Mouse (Mus musculus): ENCODE results near the gene Dcaf12l1. TPM values are rescaled to one million over a fixed set of nuclear protein-coding genes. Genes with fewer than 3 reads are reported as not detected.
"Not testable (repeated sequence)": the region's sequence is repeated elsewhere in the genome, so short reads cannot be mapped to it uniquely, and the experiment has no call there.

The Dcaf12l1 gene
- polyA plus RNA-seq (2012; ENCODE audit: insufficient read depth, insufficient read length, low replicate concordance, missing spikeins), result not detected in 2 replicates

DNA sequence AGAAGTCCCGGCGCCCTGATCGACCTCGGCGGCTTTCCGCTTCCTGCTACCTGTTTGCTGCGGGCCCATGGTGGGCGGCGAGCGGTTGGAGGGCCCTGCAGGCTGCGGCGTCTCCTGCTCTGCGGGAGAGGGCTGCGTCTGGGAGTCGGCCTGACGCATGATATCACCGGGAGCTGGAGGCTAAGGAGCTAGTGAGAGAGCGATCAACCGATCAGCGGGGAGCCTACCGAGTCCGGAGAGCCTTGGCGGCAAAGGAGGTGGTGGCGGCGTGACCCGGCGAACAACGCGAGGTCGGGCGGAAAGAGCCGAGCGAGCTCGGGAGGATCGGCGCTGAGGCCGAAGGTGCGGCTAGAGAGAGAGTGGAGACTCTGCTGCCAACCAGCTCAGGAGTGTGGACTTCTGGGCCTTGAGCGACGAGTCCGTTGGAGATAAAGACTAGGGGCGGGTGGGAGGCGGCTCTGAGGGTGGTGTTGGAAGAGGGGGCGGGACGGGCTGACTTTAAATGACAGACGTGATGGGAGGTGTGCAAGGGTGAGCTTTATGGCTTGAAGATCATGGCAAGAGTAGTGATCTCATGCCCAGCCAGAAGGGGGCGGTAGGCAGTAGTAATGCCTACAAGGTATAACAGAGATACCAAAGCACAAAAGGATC is at the start of gene Dcaf12l1:
Gene Dcaf12l1, minus strand, starts transcription at position 437 of the 651 bp plus-strand sequence.
- 17% methylated on average over 47 of the region's 47 CpGs for WGBS
- H3K27ac ChIP-seq (ENCODE audit: insufficient read depth, low read depth, low read length), result no peak within 1 kb of the TSS
- H3K4me1 ChIP-seq (ENCODE audit: control insufficient read depth, insufficient read depth, low read length), result 0 out of 2 replicates have a peak, but pooled peaks cover 11% of the 10 kb centered on the region

DNA sequence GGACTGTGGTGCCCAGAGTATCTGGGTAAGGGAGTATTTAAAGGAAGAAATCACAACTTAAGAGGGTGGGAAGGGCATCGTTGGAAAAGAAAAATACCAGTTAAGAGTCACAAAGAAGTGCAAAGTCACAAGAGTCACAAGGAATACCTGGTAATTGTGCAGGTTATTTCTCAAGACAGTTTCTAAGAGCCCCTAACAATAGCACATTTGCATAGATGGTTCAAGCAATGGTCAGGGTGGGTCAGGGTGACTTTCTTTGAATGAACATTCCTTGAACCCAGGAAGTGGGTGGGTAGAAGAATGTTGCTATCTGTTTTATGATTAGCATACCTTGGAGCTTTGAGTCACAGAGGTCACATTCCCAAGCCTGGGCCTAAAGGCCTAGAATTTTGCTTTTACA is 19.4 kb upstream of the Dcaf12l1 start:
- H3K4me1 ChIP-seq (ENCODE audit: control insufficient read depth, insufficient read depth, low read length); H3K4me3 ChIP-seq (ENCODE audit: insufficient read depth, low read depth, low read length); H3K27ac ChIP-seq (ENCODE audit: insufficient read depth, low read depth, low read length): not testable (repeated sequence)
- 72% methylated on average over 1 of the region's 1 CpGs for WGBS

More for the DNA sequence above, at the start of gene Dcaf12l1:
- H3K4me3 ChIP-seq (ENCODE audit: insufficient read depth, low read depth, low read length), result peak within 1 kb of the TSS; percentile 56
- TF ChIP-seq POLR2A (IDR thresholded peaks at IDR 0.05; ENCODE audit: insufficient read depth, low read depth, low read length) (no peak), CTCF (IDR thresholded peaks at IDR 0.05; ENCODE audit: insufficient read depth, low read depth, low read length) (no peak)

DNA sequence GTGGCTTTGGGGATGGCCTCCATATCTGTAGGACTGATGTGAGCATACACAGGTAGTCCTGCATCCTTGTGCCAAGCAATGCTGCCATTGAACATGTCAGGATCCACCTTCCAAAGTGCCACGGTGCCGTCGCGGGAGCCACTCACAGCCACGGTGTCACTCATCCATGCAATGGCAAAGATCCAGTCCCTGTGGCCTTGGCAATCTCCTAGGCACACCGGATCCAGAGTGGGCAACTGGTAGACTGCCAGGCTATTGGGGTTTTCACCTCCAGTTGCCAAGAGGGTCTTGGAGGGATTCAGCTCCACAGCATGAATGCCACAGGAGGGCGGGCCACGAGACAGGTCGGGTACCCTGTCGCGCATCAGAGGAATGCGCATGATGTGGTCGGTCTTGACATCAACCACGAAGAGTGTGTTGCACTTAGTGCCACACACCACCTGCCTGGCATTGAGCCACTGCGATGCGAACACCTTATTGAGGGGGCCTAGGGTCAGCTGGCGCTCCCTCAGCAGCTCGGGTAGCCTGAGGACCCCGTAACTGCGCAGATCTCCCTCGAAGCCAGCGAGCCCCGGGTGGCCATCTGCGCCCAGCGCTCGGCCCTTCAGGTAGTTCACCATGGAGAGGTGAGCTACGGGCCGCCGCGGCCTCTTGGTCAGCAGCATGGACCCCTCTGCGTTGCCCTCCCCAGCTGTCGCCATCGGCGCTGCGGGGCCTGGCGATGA is 799 bp downstream of the Dcaf12l1 start:
- H3K4me1 ChIP-seq (ENCODE audit: control insufficient read depth, insufficient read depth, low read length), result 0 out of 2 replicates have a peak, but pooled peaks cover 11% of the 10 kb centered on the region
- peak overlapping the region; percentile 56 for H3K4me3 ChIP-seq (ENCODE audit: insufficient read depth, low read depth, low read length)
- no peak for TF ChIP-seq CTCF (IDR thresholded peaks at IDR 0.05; ENCODE audit: insufficient read depth, low read depth, low read length)
- TF ChIP-seq POLR2A (IDR thresholded peaks at IDR 0.05; ENCODE audit: insufficient read depth, low read depth, low read length), result no peak
- WGBS, result 28% methylated on average over 36 of the region's 36 CpGs
- H3K27ac ChIP-seq (ENCODE audit: insufficient read depth, low read depth, low read length), result no peak overlapping the region

Data from olfactory bulb, adult 2 months (tissue).